Mouse (Mus musculus) B cell, adult 2 months (primary cell): ENCODE results near the gene Gm5134.

Source experiments
- DNase-seq, 2 experiments: peaks; one replicate each; pipeline ENCODE4 v3.0.0; 2022

Gene Gm5134

DNA sequence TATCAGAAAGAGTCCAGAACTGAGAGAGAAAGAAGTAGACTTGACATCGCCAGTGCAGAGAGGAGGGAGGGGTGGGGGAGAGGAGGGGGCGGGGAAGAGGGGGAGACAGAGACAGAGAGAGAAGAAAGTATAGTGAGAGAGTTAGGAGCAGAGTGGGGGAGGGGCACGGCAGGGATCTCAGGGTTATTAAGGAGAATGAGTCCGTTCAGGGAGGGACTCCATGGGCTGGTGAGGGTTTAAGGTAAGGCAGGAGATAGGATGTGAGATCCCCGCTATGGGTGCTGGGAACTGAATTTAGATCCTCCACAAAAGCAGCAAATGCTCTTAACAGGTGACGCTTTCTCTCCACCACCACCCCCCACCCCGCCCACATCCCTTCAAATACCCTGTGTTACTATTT lies 46.8 kb downstream of the Gm5134 start:
- DNase-seq: no peak

DNA sequence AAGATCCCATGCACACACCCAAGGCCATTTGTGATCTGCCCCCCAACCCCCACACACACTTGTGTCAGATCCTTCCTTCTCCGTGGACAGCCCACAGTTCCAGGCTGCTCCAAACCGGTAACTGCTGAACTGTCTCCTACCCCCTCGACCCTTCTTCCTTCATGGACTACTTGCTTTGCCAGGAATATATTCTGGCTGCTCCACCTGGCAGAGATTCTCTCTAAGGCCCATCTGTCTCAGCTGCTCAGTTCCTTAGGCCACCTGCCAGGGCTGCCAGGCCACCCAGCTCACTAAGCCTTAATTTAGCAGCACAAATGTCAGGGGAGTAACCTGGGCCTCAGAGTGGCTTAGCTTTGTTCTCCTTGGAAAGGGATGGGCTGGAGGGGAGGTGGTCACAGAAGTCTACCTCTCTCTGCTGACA lies 47.8 kb downstream of the Gm5134 start:
- DNase-seq: no peak

GRCm38 (mm10) chr10:76002615-76003014 lies 48.3 kb downstream of the Gm5134 start:
- no peak for DNase-seq

- no peak for DNase-seq
Measured at GRCm38 (mm10) chr10:76003221-76003620, 48.9 kb downstream of the Gm5134 start.

- peak in 1 of 2 experiments; percentile 2 for DNase-seq
Measured at GRCm38 (mm10) chr10:76006385-76006784, 52.1 kb downstream of the Gm5134 start.

GRCm38 (mm10) chr10:76009812-76010211 lies 55.5 kb downstream of the Gm5134 start:
- no peak for DNase-seq

DNA sequence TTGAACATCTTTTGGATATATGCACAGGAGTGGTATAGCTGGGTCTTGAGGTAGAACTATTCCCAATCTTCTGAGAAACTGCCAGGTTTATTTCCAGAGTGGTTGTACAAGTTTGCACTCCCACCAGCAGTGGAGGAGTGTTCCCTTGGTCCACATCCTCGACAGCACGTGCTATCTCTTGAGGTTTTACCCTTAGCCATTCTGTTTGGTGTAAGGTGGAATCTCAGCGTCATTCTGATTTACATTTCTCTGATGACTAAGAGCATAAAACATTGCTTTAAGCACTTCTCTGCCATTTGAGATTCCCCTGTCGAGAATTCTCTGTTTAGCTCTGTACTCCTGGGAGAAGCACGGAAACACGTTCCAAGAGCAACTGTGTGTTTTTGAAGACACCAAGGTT lies 58.6 kb downstream of the Gm5134 start:
- DNase-seq: no peak

DNA sequence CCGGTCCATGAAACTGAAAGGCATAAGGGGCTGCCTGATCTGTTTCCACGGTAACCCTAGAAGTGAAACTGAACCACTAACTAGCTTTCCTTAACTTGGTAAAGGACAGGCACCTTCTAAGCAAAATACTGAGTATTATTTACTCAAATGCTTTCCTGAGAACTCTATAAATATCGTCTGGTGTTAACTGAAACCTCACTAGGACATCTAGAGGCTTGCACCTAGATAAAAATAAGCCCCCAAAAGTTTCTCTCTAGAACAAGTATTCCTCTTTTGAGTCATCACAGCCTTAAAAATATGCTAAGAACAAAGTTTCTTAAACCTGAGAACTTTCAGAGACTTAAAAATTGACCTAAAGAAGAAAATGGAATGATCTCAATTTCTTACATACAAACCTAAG lies 62.6 kb downstream of the Gm5134 start:
- DNase-seq: no peak

GRCm38 (mm10) chr10:76021728-76022127 lies 67.4 kb downstream of the Gm5134 start:
- no peak for DNase-seq

DNA sequence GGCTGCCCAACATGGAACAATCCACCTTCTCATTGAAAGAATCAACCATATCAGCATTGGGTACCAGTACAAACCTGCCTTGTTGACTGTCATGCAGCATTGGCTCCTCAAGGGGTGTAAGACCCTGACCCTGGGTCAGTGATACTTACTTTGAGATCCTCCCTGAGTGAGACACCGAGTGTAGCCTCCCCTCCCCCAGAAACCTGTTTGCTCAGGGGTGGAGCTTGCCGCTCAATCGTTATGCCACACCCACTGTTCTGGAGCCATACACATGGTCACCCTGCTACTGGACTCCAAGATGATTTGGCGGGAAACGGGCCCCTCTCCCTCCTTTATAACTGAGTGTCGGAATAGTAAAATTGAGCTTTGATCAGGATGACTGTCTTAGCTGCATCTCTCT lies 69.6 kb downstream of the Gm5134 start:
- DNase-seq: no peak

GRCm38 (mm10) chr10:76025470-76026190 lies 71.3 kb downstream of the Gm5134 start:
- DNase-seq: no peak

DNA sequence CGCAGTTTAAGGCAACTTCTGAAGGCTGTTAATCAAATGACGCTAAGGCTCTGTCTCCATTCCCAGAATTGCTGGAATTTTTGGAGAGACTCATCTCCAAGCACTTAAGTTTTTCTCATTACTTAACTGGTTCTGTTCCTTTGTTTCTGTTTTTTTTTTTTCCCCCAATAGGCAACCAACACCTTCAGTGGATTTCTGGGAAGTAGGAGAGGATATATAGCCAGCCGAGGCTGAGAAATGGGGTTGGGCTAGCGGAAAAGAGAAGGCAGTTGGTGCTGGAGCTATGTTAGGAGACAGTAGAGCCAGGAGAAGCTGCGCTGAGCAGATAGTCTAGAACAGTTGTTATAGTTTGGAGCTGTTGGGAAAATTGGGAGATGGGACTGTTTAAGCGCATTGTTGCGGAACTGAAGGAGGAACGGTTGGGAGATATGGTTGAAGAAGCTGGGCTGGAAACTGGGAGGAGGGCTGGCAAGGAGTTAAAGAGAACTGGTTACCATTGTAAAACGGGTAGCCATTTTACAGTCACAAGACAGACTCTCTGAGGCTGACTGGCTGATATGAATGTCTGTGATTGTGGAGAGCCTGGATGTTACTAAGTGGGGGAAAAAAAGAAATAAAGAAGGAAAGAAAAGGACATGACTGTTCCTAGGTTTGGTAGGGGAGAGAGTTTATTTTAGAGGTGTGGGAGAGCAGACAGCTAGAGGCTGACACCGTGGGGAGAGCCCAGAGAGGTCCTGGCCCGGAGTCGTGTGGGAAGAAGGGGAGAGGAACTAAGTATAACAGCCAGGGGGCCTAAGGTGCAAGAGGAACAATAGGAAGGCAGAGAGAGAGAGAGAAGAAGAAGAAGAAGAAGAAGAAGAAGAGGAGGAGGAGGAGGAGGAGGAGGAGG lies 73.1 kb downstream of the Gm5134 start:
- no peak for DNase-seq

DNA sequence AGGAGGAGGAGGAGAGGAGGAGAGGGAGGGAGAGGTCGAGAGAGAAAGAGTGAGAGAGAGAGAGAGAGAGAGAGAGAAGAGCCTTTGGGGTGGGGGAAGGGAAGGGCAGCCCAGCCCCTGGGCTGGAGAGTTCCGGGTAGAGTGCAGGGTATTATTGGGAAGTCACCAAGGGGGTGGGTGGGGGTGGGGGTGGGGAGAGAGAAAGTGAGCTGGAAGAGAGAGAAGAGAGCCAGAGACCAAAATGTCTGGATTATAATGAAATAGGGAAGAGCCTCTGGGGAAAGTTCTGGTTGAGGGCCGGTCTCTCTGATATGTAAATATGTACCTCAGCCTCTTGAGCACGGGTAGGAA lies 73.7 kb downstream of the Gm5134 start:
- no peak for DNase-seq

GRCm38 (mm10) chr10:76028396-76028795 lies 74.1 kb downstream of the Gm5134 start:
- no peak for DNase-seq

DNA sequence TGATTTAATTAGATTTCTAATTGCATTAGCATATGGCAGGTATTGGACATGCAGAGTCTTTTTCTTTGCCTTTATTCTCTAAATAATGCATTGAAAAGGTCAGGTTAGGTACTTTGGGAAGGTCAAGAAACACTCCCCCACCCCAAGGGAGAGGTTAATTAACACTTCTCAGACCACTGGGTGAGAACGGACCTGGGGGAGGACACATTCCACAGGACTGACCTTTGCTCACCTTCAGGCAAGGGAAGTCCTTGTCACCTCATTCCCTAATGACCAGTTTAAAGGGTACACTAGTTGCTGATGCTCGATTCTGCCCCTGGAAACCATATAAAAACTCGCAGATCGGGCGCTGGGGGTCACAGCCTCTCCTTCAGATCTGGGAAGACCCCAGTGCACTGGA lies 75.0 kb downstream of the Gm5134 start:
- no peak for DNase-seq

DNA sequence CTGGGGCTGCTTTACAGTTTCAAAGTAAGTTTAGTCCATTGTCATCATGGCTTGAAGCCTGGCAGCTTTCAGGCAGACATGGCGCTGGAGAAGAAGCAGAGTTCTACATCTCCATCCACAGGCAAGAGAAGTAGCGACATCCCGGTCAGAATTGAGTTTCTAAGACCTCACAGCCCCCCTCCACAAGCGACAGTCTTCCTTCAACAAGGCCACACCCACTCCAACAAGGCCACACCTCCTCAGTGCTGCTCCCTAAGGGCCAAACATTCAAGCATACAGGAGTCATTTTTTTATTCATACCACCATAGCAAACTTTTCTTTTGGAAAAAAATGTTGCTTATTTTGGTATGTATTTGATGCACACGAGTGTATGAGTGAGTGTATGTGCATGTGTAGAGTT lies 76.2 kb downstream of the Gm5134 start:
- DNase-seq: peak; percentile 49 to 52

GRCm38 (mm10) chr10:76031511-76032401 lies 77.4 kb downstream of the Gm5134 start:
- DNase-seq: peak in 1 of 2 experiments; percentile 11

- DNase-seq: peak; percentile 91 to 92
Measured at GRCm38 (mm10) chr10:76032402-76033118, 78.2 kb downstream of the Gm5134 start, which contains the start of gene Zfp280b. Zfp280b (plus strand) TSS chr10:76032650.

DNA sequence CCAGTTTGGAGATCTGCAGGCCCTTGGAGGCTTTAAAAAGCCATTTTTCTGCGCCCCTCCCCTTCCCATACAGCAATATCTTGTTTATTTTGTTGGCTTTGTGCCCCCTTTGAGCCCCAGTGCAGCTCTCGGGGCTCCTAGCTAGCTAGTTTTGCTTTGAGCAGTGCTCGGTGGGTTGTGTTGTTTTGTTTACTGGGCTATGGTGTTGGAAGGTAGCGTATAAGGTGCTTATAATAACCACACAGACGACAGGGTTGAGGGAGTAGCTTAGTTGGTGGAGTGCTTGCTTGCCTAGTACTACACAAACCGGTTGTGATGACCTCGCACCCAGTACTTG lies 78.8 kb downstream of the Gm5134 start:
- DNase-seq: peak; percentile 12 to 21

GRCm38 (mm10) chr10:76034001-76034600 lies 79.8 kb downstream of the Gm5134 start:
- DNase-seq: no peak

DNA sequence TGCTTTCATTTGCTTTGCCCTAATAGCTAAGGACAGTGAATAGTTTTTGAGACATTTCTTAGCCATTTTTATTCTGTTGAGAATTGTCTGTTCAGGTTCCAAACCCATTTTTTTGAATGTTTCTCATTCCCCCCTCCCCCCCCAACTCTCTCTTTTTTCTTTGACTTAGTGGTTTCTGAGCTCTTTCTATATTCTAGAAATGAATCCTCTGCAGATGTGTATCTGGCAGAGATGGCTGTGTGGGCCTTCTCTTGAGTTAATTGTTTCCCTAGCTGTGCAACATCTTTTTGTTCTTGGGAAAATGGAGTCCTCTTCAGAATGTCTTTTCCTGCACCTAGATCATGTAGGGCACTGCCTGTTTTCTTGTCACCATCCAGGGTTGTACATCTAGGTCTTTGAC lies 81.0 kb downstream of the Gm5134 start:
- no peak for DNase-seq

DNA sequence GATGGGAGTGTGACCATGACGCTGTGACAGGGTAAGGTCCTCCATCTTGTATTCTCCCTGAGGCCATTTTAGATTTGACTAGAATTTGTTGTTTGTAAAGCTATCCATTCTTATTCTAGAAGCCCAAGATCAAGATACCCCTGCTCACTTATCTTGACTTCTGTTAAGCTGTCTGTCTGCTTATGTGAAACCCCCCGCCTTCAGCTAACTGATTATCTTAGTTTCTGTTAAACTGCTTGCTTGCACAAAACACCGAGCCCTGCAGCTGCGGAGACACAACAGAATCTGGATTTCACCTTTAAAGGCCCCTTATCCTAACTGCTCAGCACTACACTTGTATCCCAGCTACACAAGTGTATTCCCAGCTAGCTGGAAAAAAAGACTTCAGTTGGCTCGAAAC lies 82.6 kb downstream of the Gm5134 start:
- no peak for DNase-seq
